In the genomic region with DNA sequence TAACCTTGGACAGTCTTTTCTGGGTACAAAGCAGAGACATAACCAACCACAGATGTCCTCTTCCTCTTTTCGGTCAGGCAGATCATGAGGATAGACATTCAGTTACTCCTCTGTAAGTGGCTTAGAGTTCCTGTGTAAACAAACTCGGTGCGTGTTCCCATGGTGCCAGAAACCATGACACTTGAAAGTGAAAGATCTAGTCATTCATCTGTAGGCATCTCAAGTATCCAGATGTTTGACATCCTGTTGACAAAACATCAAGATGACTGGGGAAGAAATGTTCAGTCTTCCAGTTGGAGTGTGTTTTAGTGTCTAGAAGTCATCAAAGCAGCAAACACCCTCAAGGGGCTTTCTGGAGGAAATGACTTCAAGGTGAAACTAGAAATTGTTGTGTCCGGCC, we compare ENCODE assay signal across 29 mouse cellular contexts.
DNase-seq lines count a peak whose midpoint lies in the region; TF ChIP-seq lines count a peak whose summit lies in the region.
"Had no signal": no experiment of that assay in that cellular context is flagged by ENCODE, and none has a peak within 500 bp of the region (broad histone marks: within the 10 kb centered on the region; RNA-seq: fewer than 3 reads in every experiment).

No protein-coding gene starts in this region.

- H3K4me3 ChIP-seq in spleen, adult 2 months (ENCODE audit: extremely low read depth, insufficient read depth, insufficient read length), result no peak overlapping the region
- H3K4me3 ChIP-seq: embryonic facial prominence, embryonic 10.5 days; embryonic facial prominence, embryonic 15.5 days; forebrain, embryonic 13.5 days; heart, embryonic 10.5 days; hindbrain, embryonic 13.5 days; limb, embryonic 13.5 days; megakaryocyte, embryonic 14.5 days; midbrain, embryonic 12.5 days; myocyte; neural tube, embryonic 12.5 days had no signal

- DNase-seq in heart, adult 11 months, result peak; percentile 88
- DNase-seq in heart, postnatal 36 days, result no peak
- peak; percentile 4 to 5 for DNase-seq in spleen, adult 2 months (ENCODE audit: low read depth in 1 of 2, low spot score in 2 of 2)
- no peak for DNase-seq in spleen, postnatal 4 days (ENCODE audit: low spot score in 2 of 2)
- DNase-seq in lung, postnatal 25 days (ENCODE audit: low spot score), result peak; percentile 44
- DNase-seq in cerebellum, postnatal 10 days, result no peak
- DNase-seq in adipocyte (ENCODE audit: low spot score), result no peak
- DNase-seq: adrenal gland, postnatal 25 days; cerebellum, adult 18-20 months; cerebellum, postnatal 25 days; gastrocnemius, postnatal 10 days; heart, postnatal 4 days; kidney, adult 8-10 months; kidney, postnatal 4 days; liver, postnatal 0 days; right cerebral cortex, postnatal 4 days; thymus, postnatal 4 days had no signal

- 28% methylated on average over 4 of the region's 4 CpGs for WGBS in spleen, adult 2 months

- no peak overlapping the region for H3K27ac ChIP-seq in spleen, adult 2 months (ENCODE audit: insufficient read depth, low read length)
- H3K27ac ChIP-seq: embryonic facial prominence, embryonic 10.5 days; embryonic facial prominence, embryonic 15.5 days; forebrain, embryonic 13.5 days; heart, embryonic 10.5 days; hindbrain, embryonic 13.5 days; kidney, postnatal 0 days; limb, embryonic 13.5 days; midbrain, embryonic 12.5 days; neural tube, embryonic 12.5 days; stomach, postnatal 0 days had no signal

- no peaks in the 10 kb centered on the region for H3K36me3 ChIP-seq in spleen, adult 2 months (ENCODE audit: control insufficient read depth, insufficient read depth, low read length)
- H3K36me3 ChIP-seq: embryonic facial prominence, embryonic 10.5 days; embryonic facial prominence, embryonic 15.5 days; heart, embryonic 10.5 days; hindbrain, embryonic 13.5 days; limb, embryonic 13.5 days; midbrain, embryonic 12.5 days; neural tube, embryonic 12.5 days had no signal

- TF ChIP-seq POLR2A in spleen, adult 2 months (IDR thresholded peaks at IDR 0.05; ENCODE audit: low read depth, low read length), result no peak

- intact Hi-C loops in heart, postnatal 36 days (cut with DNase I), result no loop called here

- no peaks in the 10 kb centered on the region for H3K4me1 ChIP-seq in spleen, adult 2 months (ENCODE audit: control insufficient read depth, insufficient read depth, insufficient read length)
- H3K4me1 ChIP-seq: embryonic facial prominence, embryonic 10.5 days; forebrain, embryonic 13.5 days; heart, embryonic 10.5 days; hindbrain, embryonic 13.5 days; megakaryocyte, embryonic 14.5 days; midbrain, embryonic 12.5 days; neural tube, embryonic 12.5 days had no signal

- no peaks in the 10 kb centered on the region for H3K27me3 ChIP-seq in spleen, adult 2 months (ENCODE audit: control insufficient read depth, insufficient read depth, low read length)
- H3K27me3 ChIP-seq: embryonic facial prominence, embryonic 15.5 days; forebrain, embryonic 13.5 days; hindbrain, embryonic 13.5 days; limb, embryonic 13.5 days; megakaryocyte, embryonic 14.5 days; midbrain, embryonic 12.5 days; neural tube, embryonic 12.5 days had no signal

- no peak for TF ChIP-seq CTCF in spleen, adult 2 months (IDR thresholded peaks at IDR 0.05; ENCODE audit: extremely low read depth, insufficient read depth, insufficient read length, insufficient replicate concordance)

Comparison
In these comparisons a context has a peak if more than half of its experiments do, and no peak if none do; other contexts are left out.
1. DNase-seq: peak in heart, adult 11 months (single experiment), spleen, adult 2 months (2 of 2) and lung, postnatal 25 days (single experiment); none in heart, postnatal 36 days (0 of 2), spleen, postnatal 4 days (0 of 2), cerebellum, postnatal 10 days (0 of 2) and adipocyte (single experiment).